Comparison of ENCODE assay signal across 11 mouse cellular contexts in genomic region chr9:103642300-103642699, GRCm38 (mm10).
"Had no signal": no experiment of that assay in that cellular context is flagged by ENCODE, and none has a peak within 500 bp of the region (broad histone marks: within the 10 kb centered on the region; RNA-seq: fewer than 3 reads in every experiment).

No protein-coding gene starts in this region.

- H3K27me3 ChIP-seq: limb, embryonic 12.5 days; neural tube, embryonic 15.5 days had no signal

- H3K36me3 ChIP-seq: limb, embryonic 12.5 days; neural tube, embryonic 15.5 days had no signal

- H3K9me3 ChIP-seq: limb, embryonic 12.5 days; neural tube, embryonic 15.5 days had no signal

- DNase-seq: kidney, adult 11 months; kidney, adult 9 months; kidney, postnatal 10 days; kidney, postnatal 4 days; lung, adult 18-20 months; thymus, postnatal 4 days had no signal

- H3K27ac ChIP-seq: limb, embryonic 12.5 days; liver, embryonic 14.5 days; neural tube, embryonic 15.5 days; stomach, postnatal 0 days had no signal

- H3K9ac ChIP-seq: limb, embryonic 12.5 days; liver, embryonic 14.5 days; neural tube, embryonic 15.5 days had no signal

- H3K4me2 ChIP-seq: limb, embryonic 12.5 days; neural tube, embryonic 15.5 days had no signal

- H3K4me3 ChIP-seq: limb, embryonic 12.5 days; myocyte; neural tube, embryonic 15.5 days had no signal
